Mouse (Mus musculus) liver, adult 2 months (tissue): ENCODE measurements around the gene Gm20388.

ENCODE experiments used
- CTCF ChIP-seq: fragments of 200-500 bp; IDR thresholded peaks from 2 replicates; pipeline ENCODE4 v1.5.1; 2011; ENCODE audit warnings: low read depth, low read length, control low read depth
- POLR2A ChIP-seq: fragments of 200-500 bp; IDR thresholded peaks from 2 replicates; pipeline ENCODE4 v1.6.1; 2011; ENCODE audit warnings: low read length, control low read depth; ENCODE audit not compliant: insufficient read depth; ENCODE audit errors: extremely low read depth

GRCm38 (mm10) chr8:121925624-121926023 lies 2015.0 kb downstream of the Gm20388 start:
- TF ChIP-seq POLR2A (no peak), CTCF (peak; percentile 73)
